Mouse (Mus musculus) adrenal gland, postnatal 36 days (tissue): ENCODE measurements at regions not wholly inside any gene's neighbourhood (a gene's known extent, or its start where the extent isn't known, plus 50 kb on each side); places are given as distances from the start of the nearest gene placed in this dataset.
"Not testable (repeated sequence)": the region's sequence is repeated elsewhere in the genome, so short reads cannot be mapped to it uniquely, and the experiment has no call there.

Experiments used
- DNase-seq, 2 experiments: peaks; one replicate each; pipeline ENCODE4 v3.0.0; 2021; ENCODE audit warnings: mixed read lengths in 1 of 2

- DNase-seq: no peak
Observed at GRCm38 (mm10) chr3:109224526-109224925, 101.6 kb downstream of the Slc25a24 start.

GRCm38 (mm10) chr3:109234275-109234674 is 106.2 kb upstream of the Vav3 start:
- no peak for DNase-seq

- DNase-seq: no peak
Observed at GRCm38 (mm10) chr3:109236918-109237317, 103.5 kb upstream of the Vav3 start.

- DNase-seq: no peak
Observed at GRCm38 (mm10) chr3:109243491-109243890, 97.0 kb upstream of the Vav3 start.

- DNase-seq: no peak
Observed at GRCm38 (mm10) chr3:109248801-109249200, 91.7 kb upstream of the Vav3 start.

- no peak for DNase-seq
Observed at GRCm38 (mm10) chr3:109249359-109249758, 91.1 kb upstream of the Vav3 start.

GRCm38 (mm10) chr3:109249989-109250388 is 90.5 kb upstream of the Vav3 start:
- no peak for DNase-seq

GRCm38 (mm10) chr3:109251716-109252115 is 88.7 kb upstream of the Vav3 start:
- peak in 1 of 2 experiments; percentile 20 for DNase-seq

GRCm38 (mm10) chr3:109254001-109254630 is 86.3 kb upstream of the Vav3 start:
- DNase-seq: peak in 1 of 2 experiments; percentile 41

- peak; percentile 51 to 52 for DNase-seq
Observed at GRCm38 (mm10) chr3:109254957-109255356, 85.5 kb upstream of the Vav3 start.

GRCm38 (mm10) chr3:109256723-109257122 is 83.7 kb upstream of the Vav3 start:
- DNase-seq: no peak

GRCm38 (mm10) chr3:109266947-109267346 is 73.5 kb upstream of the Vav3 start:
- not testable (repeated sequence) for DNase-seq

- no peak for DNase-seq
Observed at GRCm38 (mm10) chr3:109270783-109271182, 69.7 kb upstream of the Vav3 start.

- peak; percentile 66 to 72 for DNase-seq
Observed at GRCm38 (mm10) chr3:109273074-109273801, 67.2 kb upstream of the Vav3 start.

- DNase-seq: no peak
Observed at GRCm38 (mm10) chr3:109273802-109274155, 66.7 kb upstream of the Vav3 start.

- DNase-seq: no peak
Observed at GRCm38 (mm10) chr3:109279086-109279485, 61.4 kb upstream of the Vav3 start.

GRCm38 (mm10) chr3:109286590-109286989 is 53.9 kb upstream of the Vav3 start:
- peak; percentile 56 to 67 for DNase-seq
